Mouse (Mus musculus): ENCODE results near the gene Cipc. TPM values are rescaled to one million over a fixed set of nuclear protein-coding genes. Genes with fewer than 3 reads are reported as not detected.

Gene Cipc
- total RNA-seq, 2 experiments from 2014 or later: 34.1 to 39.3 TPM

DNA sequence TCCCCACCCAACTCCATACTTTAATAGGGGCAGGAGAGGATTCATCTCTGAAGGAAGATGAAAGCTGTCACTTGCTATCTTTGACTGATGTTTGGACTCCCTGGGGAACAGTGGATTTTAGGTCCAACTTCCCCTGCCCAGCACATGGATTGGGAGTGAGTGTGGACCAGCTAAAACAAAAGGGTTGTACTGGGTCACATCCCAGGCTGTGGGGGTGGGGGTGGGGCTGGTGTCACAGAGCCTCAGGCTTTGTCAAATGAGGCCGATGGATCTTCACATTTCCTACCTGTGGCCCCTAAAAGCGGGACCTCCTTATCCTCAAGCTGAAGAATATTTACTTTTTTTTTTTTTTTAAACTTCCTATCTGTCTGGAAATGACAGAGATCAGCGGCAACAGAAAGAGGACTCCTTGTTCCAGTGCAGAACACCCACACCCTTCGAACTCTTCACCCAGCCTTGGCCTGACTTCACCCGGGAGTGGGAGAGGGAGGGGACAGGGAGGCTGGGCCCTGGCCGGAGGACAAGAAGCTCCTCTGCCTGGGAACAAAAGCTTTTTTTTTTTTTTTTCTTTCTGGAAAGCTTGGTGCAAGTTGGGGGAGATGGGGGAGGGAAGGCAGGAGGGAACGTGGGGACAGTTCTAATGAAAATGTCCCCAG, 14.8 kb upstream of the Cipc start:
- DNase-seq: peak; percentile 83

DNA sequence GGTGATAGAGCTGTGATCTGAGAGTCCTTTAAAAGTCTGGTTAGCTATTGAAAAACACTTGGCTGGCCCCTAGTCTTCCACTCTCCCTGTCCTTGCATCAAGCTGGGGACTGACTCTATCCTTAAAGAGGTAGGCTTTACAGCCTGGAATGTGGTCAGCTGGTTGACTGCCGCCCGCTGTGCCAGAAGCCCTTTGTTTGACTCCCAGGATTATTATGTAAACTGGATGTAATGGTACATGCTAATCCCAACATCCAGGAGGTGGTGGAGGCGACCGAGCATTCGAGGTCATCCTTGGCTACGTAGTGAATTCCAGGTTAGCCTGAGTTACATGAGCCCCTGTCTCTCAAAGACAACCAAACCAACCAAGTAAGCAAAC, 14.3 kb upstream of the Cipc start:
- peak; percentile 60 for DNase-seq

DNA sequence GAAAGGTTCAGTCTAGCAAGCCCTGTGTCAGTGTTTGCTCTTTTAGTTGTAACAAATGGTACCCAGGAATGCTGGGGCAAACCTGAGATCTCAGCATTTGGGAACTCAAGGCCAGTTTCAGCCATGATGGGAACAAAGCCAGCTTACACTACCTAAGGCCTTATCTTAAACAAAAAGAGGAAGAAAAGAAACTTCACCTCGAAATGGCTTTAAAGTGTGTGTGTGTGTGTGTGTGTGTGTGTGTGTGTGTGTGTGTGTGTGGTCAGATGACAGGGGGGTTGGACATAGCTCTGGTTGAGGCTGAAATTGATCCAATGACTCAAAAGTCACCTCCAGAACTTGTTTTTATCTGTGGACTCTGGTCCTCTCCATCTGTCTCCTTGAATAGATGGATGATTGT, 12.1 kb upstream of the Cipc start:
- DNase-seq: no peak

DNA sequence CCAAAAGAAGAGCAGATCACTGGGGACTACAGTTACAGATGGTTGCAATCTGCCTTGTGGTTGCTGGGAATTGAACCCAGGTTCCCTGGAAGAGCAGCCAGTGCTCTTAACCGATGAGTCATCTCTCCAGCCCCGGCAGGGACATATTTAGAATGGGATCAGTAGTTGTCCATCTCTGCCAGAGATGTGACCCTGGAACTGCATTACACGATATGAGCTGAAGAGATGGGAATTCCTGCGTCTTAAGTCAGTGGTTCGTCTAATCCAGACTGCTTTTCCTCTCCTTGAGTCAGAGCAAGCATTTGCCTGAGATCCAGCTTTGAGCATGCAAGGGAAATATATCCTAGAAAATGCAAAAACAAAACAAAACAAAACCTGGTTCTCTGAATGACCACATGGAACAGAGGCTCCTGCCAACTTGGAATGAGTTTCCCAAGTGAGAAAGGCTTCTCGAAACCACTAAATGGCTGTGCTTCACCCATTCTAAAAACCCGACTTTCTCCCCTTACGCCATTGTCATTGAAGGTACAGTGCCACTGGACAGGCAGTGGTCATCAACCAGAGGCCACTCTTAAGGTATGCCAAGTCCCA, 11.1 kb upstream of the Cipc start:
- no peak for DNase-seq

DNA sequence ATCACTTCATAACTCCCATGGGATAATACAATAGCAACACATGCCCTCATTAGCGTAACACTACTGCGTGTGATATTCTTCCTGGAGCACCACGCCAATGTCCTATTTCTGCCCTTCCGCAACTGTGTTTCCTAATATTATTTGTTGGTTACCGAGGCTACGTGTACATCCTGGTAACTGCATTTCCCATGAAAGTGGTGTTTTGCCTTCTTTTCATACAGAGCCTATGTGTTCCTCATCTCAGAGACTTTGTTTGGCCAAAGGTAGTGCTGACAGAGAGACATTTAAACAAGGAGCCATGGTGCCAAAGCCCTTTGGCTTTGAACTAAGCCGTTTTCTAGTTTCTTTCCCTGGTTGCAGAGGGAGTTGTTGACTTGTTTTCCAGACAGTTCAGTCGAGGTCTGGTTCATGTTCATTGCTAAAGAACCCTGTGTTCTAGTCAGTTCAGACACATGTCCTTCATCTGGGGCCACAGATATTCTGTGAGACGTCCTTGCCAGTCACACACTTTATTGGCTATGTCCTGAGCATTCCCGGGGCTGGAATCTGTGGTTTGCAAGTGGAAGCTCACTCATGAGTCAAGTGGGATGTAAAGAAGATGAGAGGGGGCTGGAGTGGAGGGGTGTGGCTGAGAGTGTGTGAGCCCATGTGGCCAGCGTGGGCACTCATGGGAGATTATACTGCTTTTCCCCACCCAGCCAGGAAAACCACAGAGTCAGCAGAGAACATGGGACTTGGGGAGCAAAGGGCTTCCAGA, 10.1 kb upstream of the Cipc start:
- DNase-seq: no peak

DNA sequence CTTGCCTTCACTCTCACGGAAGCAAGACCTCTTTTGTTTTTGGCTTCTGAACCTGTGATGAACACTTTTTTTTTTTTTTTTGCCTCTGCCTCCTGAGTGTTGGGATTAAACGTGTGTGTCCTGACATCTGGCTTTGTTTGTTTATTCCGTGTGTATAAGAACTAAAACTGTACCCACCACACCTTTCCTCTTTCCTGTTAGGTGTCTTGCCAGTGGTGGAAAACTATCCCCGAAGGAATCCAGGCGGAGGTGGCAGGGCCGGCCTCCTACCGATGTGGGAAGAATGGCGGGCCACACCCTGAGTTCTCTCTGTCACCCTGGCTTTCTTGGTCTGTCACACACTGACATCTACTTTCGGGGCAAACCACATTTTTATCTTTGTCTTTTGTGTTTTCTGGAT, 8.3 kb upstream of the Cipc start:
- DNase-seq: no peak

DNA sequence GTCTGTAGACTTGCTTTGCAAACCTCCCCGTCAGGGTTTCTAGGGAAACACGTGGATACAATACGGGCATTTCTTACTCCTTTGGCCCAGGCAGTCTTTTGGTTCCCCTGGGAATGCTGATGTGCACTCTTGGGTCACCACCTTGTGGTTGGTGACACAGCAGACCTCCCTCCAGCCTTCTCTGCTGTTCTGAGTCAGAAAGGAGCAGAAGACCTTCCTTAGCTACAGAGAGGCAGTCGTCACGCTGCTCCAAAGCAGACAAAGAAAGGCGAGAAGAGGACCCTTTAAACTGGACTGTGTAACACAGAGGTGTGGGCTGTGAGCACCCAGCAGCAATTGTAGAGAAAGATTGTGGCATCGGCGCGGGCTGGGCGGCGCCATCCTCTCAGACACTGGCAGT, 5.7 kb upstream of the Cipc start:
- DNase-seq: no peak

DNA sequence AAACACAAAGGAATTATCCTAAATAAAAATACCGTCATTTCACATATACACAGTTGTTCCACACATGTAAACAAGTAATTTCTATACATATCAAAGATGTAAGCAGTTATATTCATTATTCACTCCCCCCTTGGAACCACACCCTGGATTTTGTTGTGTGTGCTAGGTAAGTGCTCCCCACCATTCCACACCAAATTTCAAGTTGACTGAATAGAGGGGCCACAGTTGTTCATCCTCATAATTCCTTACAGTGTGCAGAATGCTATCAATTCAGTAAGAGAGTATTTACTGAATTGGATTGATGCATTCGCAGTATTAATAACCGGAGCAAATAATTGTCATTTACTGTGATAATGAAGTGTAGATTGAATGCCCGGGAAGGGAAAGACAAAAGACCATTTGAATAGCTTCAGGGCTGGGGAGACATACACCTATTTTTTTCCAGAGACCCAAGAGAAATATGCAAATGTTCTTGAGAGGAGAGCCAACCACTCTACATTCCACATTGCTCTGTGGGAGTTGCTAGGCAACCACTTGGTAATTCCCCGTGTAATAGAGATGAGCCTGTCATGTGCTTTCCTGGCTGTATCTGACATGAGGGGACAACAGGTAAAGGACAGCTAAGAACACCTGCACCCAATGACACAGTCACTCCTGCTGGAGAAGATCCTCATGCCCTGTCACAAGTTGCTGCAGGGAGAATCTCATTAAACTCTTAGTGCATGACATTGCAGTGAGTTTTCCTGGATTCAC, 4.9 kb upstream of the Cipc start:
- DNase-seq: no peak

DNA sequence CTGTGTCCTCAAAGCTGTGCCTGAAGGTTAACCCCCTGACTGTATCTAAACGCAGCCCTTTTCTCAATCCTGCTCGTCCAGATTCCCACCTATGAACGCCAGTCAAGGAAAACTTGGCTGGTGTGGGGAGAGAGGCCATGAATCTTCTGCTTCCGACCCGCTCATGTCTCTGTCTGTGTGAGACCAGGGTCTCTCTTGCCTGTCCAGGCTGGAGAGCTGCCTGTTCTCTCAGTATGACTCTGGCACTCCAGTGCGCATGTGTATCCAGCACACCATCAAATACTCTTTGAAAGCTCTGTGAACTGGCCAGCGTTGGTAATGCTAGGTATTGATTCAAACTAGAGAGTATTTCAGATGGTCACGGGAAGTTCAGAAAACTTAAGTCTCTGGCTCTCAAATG, 3.4 kb upstream of the Cipc start:
- DNase-seq: no peak

DNA sequence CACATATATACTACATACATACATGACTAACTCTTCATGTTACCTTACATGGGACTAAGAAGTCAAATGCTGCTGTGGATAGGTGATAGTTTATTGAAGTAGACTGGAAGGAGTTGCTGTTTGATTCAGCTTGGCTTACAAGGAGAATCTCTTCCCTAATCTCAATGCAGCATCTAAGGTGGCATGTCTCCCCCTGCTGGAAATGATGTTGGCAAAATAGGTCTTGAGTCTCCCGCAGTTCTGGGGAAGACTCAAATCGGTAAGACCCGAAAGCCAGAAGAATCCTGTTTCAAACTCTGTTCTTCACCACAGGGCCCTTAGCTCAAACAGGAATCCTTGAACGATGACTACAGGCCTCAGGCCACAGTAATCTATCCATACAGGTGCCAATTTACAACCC, 1.7 kb upstream of the Cipc start:
- peak; percentile 63 for DNase-seq

DNA sequence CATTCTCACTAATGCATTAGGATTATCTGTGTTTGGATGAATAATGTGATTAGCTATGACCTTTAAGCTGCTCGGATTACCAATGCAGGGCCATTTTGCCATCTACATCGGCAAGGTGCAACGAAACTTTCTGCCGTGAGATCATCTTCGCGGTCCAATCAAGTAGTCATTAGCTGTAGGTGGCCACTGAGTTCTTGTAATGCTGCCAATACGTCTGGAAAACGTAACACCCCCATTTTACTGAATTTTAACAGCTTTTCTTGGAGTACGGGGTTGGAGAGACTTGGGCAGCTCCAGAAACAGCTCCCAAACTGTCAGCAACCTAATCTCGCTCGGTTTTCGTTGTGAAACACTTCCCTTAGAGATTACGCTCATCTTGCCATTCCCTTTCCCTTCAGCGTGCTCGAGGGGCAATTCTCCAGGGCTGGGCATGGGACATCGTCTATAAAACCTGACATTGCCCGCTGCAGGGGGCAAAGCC, 502 bp upstream of the Cipc start:
- DNase-seq: no peak

DNA sequence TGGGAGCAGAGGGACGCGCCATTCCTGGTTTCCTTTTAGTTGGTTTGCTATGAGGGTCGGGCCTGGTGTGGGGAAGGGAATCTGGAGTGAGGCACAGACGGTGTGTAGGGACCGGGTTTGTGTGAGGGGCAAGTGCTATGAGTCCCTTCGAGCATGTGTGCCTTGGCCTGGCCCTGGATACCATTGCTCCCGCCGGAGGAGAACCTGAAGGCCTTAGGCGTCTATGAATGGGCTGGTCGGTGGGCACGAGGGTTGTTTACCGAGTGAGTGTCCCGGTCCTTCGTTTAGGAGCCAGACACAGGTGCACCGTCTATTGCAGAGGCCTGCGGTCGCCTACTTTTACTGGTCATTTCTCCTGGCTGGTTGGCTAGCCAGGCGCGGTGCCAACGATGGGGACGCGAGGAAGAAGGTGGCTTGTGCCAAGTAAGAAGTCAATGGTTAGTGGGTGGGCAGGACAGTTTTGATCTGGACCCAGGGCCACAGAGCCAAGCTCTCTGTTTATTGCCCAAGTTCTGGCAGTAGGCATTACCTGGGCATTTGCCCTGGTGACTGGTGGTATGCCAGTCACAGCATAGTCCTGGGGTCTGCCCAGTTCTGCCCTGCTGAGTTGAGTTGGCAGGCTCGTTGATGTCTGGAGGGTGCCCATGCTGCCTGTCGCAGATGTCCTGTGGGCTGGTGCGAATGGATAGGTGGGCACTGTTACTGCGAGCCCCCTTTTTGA, 998 bp downstream of the Cipc start:
- DNase-seq: peak; percentile 65

DNA sequence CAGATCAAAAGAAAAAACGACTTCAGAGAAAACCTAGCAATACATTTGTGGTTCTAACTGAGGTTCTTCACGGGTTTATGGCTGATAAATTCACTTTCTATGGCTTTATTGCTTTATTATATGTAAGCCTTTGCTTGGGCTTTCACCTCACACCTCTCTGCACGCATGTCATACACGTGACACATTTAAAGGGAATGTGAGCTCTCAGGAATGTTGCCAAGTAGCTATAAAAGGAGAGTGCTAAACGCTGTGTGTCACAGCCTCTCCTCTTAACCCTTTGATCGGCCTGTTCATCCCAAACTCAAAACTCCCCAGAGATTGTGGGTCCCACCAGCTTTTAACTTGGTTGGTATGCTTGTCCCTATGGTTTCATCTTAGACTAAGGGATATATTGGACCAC, 1.8 kb downstream of the Cipc start:
- no peak for DNase-seq

DNA sequence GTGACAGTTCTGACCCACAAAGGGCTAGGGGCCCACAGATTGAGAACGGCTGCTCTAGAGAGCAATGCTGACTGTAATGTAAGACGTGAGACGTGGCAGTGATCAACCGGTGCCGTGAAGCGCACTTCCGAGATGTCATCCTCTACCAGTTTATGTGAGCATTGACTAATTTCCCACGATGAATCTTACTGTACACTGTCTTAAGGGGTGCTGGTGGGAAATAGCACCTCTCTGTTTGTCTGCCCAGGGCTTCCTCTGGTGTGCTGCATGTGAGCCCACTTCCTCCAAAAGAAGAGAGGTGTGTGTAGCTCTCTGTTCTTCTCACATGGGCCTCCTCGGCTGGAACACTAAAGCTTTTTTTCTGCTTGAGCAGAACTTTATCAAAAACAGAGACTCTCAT, 2.7 kb downstream of the Cipc start:
- no peak for DNase-seq

DNA sequence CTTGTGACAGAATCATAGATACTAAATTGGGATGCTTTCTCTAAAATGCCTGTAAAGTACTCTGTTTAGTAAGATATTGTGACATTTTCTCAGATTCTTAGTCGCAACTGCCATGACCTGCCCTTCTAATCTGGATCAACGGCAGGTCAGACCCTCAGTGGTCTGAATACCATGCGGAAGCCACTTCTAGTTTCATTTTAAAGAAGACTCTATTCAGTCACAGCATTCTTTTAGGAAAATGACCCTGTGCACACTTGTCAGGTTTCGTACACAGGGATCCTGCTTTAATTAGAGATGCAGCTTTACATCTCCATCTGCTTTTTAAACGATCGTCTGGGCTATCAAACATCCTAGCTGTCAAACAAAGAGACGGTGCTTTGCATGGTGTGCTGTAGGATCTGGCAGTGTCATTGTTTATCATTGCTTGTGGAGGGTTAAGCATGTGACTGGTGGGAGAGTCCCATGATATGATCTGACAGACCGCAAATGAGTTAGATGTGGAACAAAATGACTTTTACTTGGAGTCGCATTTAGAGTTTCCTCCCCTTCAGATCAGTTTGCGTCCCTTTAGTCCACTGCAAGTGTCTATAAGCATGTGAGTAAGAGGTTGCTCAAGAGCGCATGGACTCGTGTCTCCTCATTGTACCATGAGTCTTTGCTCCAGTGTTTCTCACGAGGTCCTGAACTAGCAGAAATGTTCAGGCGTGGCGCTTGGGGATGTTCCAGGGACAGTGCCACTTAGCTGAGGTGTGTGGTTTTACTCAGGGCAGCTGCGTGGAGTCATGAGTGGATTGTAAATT, 3.5 kb downstream of the Cipc start:
- DNase-seq: no peak

DNA sequence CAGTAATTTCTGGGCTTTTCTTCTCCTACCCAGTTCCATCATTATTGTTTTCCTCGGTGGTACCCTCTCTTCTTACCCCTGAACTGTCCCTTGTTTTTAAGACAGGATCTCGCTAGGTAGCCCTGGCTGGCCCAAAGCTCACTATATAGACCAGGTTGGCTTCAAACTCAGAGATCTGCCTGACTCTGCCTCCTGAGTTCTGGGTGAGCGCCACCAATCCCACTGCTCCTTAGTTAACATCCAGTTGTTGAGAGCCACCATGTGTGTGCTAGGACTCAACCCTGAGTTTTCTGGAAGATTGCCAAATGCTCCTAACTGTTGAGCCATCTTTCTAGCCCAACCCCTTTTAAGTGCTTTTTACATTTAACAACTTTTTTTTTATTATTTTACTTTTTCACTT, 4.1 kb downstream of the Cipc start:
- no peak for DNase-seq

DNA sequence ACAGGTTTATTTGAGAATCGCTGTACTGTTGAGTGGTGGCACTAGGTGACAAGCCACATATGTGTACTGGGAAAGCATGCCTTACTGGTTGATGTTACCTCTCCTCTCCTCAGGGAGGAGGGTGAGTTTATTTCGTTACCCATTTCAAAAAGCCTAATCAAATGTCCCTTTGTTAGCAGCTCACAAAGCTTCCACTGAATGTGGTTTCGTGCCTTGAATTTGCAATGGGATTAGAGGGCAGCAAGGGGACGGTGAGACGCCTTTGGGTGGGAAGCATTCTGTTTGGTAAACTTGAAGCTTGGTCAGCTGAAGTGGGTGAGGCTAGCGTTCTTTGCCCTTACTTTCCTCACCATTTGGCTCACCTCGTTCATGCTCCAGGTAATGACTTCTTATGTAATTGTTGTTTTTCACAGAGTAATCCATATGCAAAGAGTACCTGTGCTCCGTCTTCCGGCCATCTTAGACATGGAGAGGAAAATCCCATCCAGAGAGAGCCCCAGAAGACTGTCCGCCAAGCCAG, 5.5 kb downstream of the Cipc start:
- DNase-seq: no peak

DNA sequence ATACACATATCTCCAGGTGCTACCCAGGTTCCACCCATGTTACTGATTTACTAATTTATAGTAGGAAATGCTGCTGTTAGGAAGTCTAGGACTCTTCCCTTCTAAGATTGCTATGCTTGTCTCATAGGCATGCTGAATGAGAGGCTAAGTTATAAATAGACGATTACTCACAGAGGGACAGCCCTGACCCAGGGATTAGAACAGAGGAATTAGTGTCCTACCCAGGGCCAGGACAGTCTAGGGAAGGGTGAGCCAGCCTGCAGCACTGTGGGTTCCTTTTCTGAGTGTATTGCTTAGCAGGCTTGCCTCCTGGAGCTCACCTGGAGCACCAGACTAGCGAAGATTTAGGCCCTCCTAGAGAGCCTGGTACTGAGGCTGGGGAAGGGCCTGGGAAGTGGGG, 9.1 kb downstream of the Cipc start:
- DNase-seq: peak; percentile 36

DNA sequence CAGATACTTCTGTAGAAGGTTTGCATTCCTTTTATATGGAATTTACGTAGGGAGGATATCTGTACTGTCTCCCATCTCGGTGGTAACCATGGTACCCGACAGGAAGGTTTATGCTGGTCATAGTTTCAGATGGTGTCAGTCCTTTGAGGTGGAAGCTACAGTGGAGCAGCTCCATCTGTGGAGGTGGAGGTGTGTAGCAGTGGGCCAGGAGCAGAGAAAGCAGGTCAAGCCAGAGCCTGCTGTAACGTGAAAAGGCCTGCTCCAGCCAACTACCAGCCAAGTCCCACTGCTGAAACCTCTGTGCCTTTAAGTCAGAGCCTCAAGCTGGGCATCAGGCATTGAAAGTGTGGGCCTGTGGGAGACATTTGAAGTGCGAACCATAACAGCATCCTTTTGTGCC, 11.7 kb downstream of the Cipc start:
- no peak for DNase-seq

DNA sequence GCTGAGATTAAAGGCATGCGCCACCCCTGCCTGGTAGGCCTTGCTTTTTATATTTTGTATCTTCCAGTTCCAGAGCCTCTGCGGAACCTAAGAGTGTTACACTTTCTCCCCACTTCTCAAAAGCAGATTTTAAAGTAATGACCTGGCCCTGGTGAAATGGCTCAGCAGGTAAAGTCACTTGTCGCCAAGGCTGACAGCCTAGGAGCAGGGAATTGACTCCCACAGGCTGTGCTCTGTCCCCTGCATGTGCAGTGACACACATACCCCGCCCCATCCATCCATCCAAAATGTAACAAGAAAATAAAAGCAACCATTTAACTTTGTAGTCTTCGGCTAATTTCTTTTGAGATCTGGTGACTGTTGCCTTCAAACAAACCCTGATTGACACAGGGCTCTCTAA, 12.8 kb downstream of the Cipc start:
- no peak for DNase-seq

DNA sequence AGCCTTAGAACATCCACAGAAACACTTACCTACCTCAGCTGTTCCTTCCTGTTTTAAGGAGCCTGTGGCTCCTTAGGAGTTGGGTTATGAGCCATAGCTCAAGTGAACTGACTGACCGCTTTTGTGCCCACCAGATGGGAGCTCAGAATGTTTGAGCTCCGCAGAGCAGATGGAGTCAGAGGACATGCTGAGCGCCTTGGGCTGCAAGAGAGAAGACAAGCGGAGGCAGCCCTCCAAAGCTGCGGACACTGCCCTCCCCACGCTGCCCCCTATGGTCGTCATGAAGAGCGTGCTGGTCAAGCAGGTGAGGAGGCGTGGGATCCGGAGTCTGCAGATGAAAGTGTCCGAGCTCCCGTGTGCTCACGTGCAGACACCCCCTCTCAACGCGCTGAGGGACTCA, 13.3 kb downstream of the Cipc start:
- no peak for DNase-seq
